Mouse (Mus musculus) forebrain, embryonic 16.5 days (tissue): Measurements from ENCODE around the gene Ccdc136. TPM values are rescaled to one million over a fixed set of nuclear protein-coding genes. Genes with fewer than 3 reads are reported as not detected.

ENCODE experiments used
- ATAC-seq: fragments of 200-750 bp; cut with Nextera tagmentation; 2 replicates; pipeline ENCODE4 v1.8.0; 2017; ENCODE audit warnings: mild to moderate bottlenecking, moderate library complexity
- H3K27ac ChIP-seq: fragments of 300-500 bp; sonication (generic); 2 replicates; pipeline ENCODE4 v1.5.1; 2014; ENCODE audit warnings: low read length, control low read depth
- H3K27me3 ChIP-seq: fragments of 300-500 bp; sonication (generic); replicated peaks from 2 replicates; pipeline ENCODE4 v1.6.1; 2014; ENCODE audit warnings: low read length; ENCODE audit not compliant: control insufficient read depth, insufficient read depth
- H3K36me3 ChIP-seq: fragments of 300-500 bp; sonication (generic); 2 replicates; pipeline ENCODE4 v1.6.1; 2014; ENCODE audit not compliant: control insufficient read depth, insufficient read depth
- H3K4me1 ChIP-seq: fragments of 300-500 bp; sonication (generic); replicated peaks from 2 replicates; pipeline ENCODE4 v1.6.1; 2014; ENCODE audit warnings: low read length; ENCODE audit not compliant: control insufficient read depth, insufficient read depth
- H3K4me2 ChIP-seq: fragments of 300-500 bp; sonication (generic); 2 replicates; pipeline ENCODE4 v1.6.1; 2014; ENCODE audit warnings: mild to moderate bottlenecking, low read length, control low read depth
- H3K4me3 ChIP-seq: fragments of 300-500 bp; sonication (generic); replicated peaks from 2 replicates; pipeline ENCODE4 v1.5.1; 2014; ENCODE audit warnings: mild to moderate bottlenecking, low read length, control low read depth
- H3K9ac ChIP-seq: fragments of 300-500 bp; sonication (generic); replicated peaks from 2 replicates; pipeline ENCODE4 v1.6.1; 2014; ENCODE audit warnings: low read depth, low read length, control low read depth
- H3K9me3 ChIP-seq: fragments of 300-500 bp; sonication (generic); 2 replicates; pipeline ENCODE4 v1.6.1; 2016; ENCODE audit warnings: low read length; ENCODE audit not compliant: control insufficient read depth
- WGBS: fragments of 180-500 bp; shearing (Covaris S2); extraction: QIAGEN DNeasy Blood & Tissue Kit; methylation state at CpG from one replicate; pipeline ENCODE4 v1.1.7; 2014; 5-methylcytosine and 5-hydroxymethylcytosine counted together
- polyA plus RNA-seq: library from polyadenylated mRNA; unstranded; fragments of >200 nt; fragmentation: Nextera tagmentation; extraction: Ambion mirVana; gene quantifications from 2 replicates; pipeline ENCODE4 v1.2.1, GENCODE M21; 2015

The Ccdc136 gene
- polyA plus RNA-seq, 1 experiment from 2014 or later = 37.7 TPM

- no peak overlapping the region for H3K9ac ChIP-seq
- WGBS = 95% methylated on average over 7 of the region's 7 CpGs
- no peak overlapping the region for H3K4me3 ChIP-seq
- no peaks in the 10 kb centered on the region for H3K27me3 ChIP-seq
- ATAC-seq = no peak
- no peaks in the 10 kb centered on the region for H3K9me3 ChIP-seq
- no peaks in the 10 kb centered on the region for H3K36me3 ChIP-seq
- no peaks in the 10 kb centered on the region for H3K4me1 ChIP-seq
- H3K27ac ChIP-seq = no peak overlapping the region
- H3K4me2 ChIP-seq = no peak overlapping the region
Observed at GRCm38 (mm10) chr6:29445354-29445753, 49.2 kb downstream of the Ccdc136 start.

DNA sequence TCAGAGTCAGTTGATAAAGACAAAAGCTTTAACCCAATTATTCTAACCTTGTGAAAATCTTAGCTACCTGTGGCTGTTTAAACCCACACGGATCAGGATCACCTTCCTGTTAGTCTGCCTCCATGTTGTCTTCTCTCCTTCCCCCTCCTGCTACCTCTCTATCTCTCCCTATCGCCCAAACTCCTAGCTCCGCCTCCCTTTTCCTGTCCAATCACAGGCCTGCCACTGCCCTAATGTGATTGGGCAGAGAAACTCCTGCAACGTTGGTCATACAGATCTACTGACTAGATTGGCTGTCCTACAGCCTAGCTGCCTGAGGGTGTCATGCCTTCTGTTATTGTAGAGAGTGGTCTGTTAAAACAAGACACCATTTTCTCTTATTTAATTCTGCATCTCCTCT, 53.7 kb downstream of the Ccdc136 start:
- H3K36me3 ChIP-seq = no peaks in the 10 kb centered on the region
- ATAC-seq = no peak
- no peak overlapping the region for H3K27ac ChIP-seq
- no peak overlapping the region for H3K4me2 ChIP-seq
- H3K9ac ChIP-seq = no peak overlapping the region
- no peak overlapping the region for H3K4me3 ChIP-seq
- H3K4me1 ChIP-seq = no peaks in the 10 kb centered on the region
- H3K27me3 ChIP-seq = no peaks in the 10 kb centered on the region
- WGBS = 31% methylated on average over 4 of the region's 4 CpGs
- no peaks in the 10 kb centered on the region for H3K9me3 ChIP-seq

DNA sequence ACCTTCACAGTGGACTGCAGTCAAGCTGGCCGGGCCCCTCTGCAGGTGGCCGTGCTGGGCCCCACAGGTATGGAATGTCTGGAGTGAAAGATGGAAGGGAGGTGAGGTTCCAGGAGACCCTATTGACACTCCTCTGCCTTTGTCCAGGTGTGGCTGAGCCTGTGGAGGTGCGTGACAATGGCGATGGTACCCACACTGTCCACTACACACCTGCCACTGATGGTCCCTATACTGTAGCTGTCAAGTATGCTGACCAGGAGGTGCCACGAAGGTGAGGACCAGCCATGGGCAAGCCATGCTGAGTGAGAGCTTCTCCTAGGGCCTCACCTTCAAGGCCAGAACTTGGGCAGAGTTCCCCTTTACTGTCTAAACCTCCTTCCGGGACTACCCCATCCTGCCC, 54.6 kb downstream of the Ccdc136 start:
- ATAC-seq = no peak
- H3K27ac ChIP-seq = no peak overlapping the region
- no peak overlapping the region for H3K9ac ChIP-seq
- no peak overlapping the region for H3K4me2 ChIP-seq
- no peaks in the 10 kb centered on the region for H3K9me3 ChIP-seq
- H3K36me3 ChIP-seq = no peaks in the 10 kb centered on the region
- WGBS = 93% methylated on average over 6 of the region's 6 CpGs
- H3K4me3 ChIP-seq = no peak overlapping the region
- no peaks in the 10 kb centered on the region for H3K27me3 ChIP-seq
- H3K4me1 ChIP-seq = no peaks in the 10 kb centered on the region

DNA sequence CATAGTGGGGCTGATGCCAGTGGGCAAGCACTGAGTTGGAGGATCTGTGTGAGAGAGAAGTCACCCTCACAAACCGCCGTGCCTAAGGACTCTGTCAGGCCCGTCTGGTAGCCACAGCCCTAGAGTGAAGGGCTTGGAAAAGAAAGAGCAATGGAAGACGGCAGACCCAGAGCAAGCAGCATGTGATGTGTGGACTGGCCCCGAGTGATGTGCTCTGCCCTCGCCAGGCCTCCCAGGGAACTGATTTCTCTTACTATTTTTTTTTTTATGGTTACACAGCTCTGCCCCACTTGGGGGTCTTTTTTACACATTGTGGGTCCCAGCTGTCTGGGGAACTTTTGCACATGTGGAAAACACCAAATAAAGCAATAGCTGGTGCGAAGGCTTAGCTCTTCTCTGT, 65.4 kb downstream of the Ccdc136 start:
- no peak overlapping the region for H3K4me3 ChIP-seq
- no peaks in the 10 kb centered on the region for H3K36me3 ChIP-seq
- no peaks in the 10 kb centered on the region for H3K27me3 ChIP-seq
- no peak for ATAC-seq
- 56% methylated on average over 7 of the region's 7 CpGs for WGBS
- H3K9me3 ChIP-seq = no peaks in the 10 kb centered on the region
- no peak overlapping the region for H3K27ac ChIP-seq
- H3K4me2 ChIP-seq = no peak overlapping the region
- H3K9ac ChIP-seq = no peak overlapping the region
- no peaks in the 10 kb centered on the region for H3K4me1 ChIP-seq

- Histone ChIP-seq H3K4me2 (no peak overlapping the region), H3K27me3 (no peaks in the 10 kb centered on the region), H3K4me1 (peaks cover 2% of the 10 kb centered on the region), H3K4me3 (no peak overlapping the region), H3K27ac (no peak overlapping the region), H3K9ac (no peak overlapping the region), H3K36me3 (no peaks in the 10 kb centered on the region), H3K9me3 (no peaks in the 10 kb centered on the region)
- no peak for ATAC-seq
- 76% methylated on average over 3 of the region's 3 CpGs for WGBS
Observed at GRCm38 (mm10) chr6:29463388-29463787, 67.3 kb downstream of the Ccdc136 start.

DNA sequence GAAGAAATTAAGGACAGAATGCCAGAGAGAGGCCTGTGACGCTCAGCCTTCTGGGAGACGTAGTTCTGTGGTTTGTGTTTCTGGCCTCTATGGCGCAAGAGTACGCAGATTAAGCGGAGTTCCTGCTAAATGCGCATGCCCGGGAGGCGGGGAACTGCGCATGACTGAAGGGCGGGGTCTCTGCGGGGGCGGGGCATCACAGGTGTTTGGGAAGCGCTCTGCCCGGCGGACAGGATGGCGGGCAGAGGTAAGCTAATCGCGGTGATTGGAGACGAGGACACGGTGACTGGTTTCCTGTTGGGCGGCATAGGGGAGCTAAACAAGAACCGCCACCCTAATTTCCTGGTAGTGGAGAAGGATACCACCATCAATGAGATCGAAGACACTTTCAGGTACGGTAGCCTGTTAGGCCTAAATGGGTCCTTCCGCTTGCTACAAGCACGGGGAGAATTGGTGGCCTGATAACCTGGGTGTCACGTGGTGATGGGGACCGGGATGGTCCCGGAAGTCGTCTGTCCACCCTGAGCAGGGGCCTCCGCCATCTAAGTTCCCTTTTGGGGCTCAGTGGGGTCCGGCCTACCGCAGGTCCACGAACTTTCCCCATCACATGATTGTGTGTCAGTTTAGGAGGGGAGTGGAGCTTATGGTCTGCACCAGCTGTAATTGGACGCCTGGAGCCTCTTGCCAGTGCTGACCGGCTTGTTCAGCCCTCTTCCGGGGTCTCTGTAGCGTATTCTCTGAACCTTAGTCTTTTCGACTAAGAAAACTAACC, 71.7 kb downstream of the Ccdc136 start, which contains the start of gene Atp6v1f:
Gene Atp6v1f (plus strand): TSS at position 136 of the 772 bp plus-strand sequence.
- peaks cover 12% of the 10 kb centered on the region; the same call in 1 of the 2 replicates for H3K36me3 ChIP-seq
- peak; percentile 98 for ATAC-seq
- WGBS = under 1% methylated on average over 39 of the region's 39 CpGs

DNA sequence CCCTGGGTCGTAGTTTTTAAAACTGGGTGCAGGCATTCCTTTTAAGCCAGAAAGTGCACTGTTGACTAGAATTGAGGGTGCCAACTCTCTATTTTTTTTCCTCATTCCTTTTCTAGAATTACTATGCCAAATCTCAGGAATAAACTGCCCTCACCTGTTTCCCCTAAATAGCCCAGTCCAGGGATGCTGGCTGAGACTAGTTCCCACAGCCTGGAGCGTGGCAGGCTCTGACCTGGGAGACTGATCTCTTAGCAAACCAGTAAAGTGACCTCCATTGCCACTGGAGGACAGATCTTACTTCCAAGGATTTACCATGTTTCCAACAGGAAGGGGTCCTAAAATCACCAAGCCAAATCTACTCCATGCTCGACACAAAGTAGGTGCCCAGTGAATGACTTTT, 72.7 kb downstream of the Ccdc136 start:
- Histone ChIP-seq H3K9me3 (no peaks in the 10 kb centered on the region), H3K9ac (no peak overlapping the region), H3K4me1 (peaks cover 14% of the 10 kb centered on the region), H3K4me3 (peak overlapping the region; percentile 78; the same call in 1 of the 2 replicates), H3K36me3 (peaks cover 12% of the 10 kb centered on the region; the same call in 1 of the 2 replicates), H3K27me3 (no peaks in the 10 kb centered on the region), H3K4me2 (peak overlapping the region; percentile 79), H3K27ac (no peak overlapping the region)
- 88% methylated on average over 3 of the region's 3 CpGs for WGBS
- no peak for ATAC-seq

More for the DNA sequence above, 71.7 kb downstream of the Ccdc136 start, which contains the start of gene Atp6v1f:
- Histone ChIP-seq H3K9me3 (no peaks in the 10 kb centered on the region), H3K4me1 (peaks cover 11% of the 10 kb centered on the region), H3K27me3 (no peaks in the 10 kb centered on the region), H3K9ac (peak within 1 kb of the TSS; percentile 75), H3K4me2 (peak within 1 kb of the TSS; percentile 79), H3K4me3 (peak within 1 kb of the TSS; percentile 78), H3K27ac (peak within 1 kb of the TSS; percentile 30)

GRCm38 (mm10) chr6:29471137-29471536, 75.0 kb downstream of the Ccdc136 start, which contains the start of gene Atp6v1fnb:
Gene Atp6v1fnb (plus strand): TSS chr6:29471437.
- Histone ChIP-seq H3K36me3 (peaks cover 12% of the 10 kb centered on the region; the same call in 1 of the 2 replicates), H3K9ac (no peak within 1 kb of the TSS), H3K27me3 (no peaks in the 10 kb centered on the region), H3K27ac (no peak within 1 kb of the TSS), H3K9me3 (no peaks in the 10 kb centered on the region), H3K4me1 (peaks cover 19% of the 10 kb centered on the region), H3K4me2 (no peak within 1 kb of the TSS), H3K4me3 (no peak within 1 kb of the TSS)
- no peak for ATAC-seq
- 91% methylated on average over 4 of the region's 4 CpGs for WGBS

- WGBS = 2% methylated on average over 33 of the region's 33 CpGs
- Histone ChIP-seq H3K27me3 (no peaks in the 10 kb centered on the region), H3K36me3 (peaks cover 12% of the 10 kb centered on the region; the same call in 1 of the 2 replicates), H3K27ac (no peak overlapping the region), H3K4me2 (peak overlapping the region; percentile 66), H3K9me3 (no peaks in the 10 kb centered on the region), H3K4me1 (peaks cover 10% of the 10 kb centered on the region), H3K4me3 (peak overlapping the region; percentile 49), H3K9ac (peak overlapping the region; percentile 71)
- ATAC-seq = peak; percentile 96
Observed at GRCm38 (mm10) chr6:29473941-29474691, 78.0 kb downstream of the Ccdc136 start.
